Mouse (Mus musculus): ENCODE results near the gene Ppm1l. TPM values are rescaled to one million over a fixed set of nuclear protein-coding genes. Genes with fewer than 3 reads are reported as not detected.

The Ppm1l gene
- total and polyA plus RNA-seq, 3 experiments = not detected

Other genes with a start within 250 kb of the Ppm1l start
- gene Kpna4, start 189.7 kb upstream of the Ppm1l start, total RNA-seq (2012; rRNA removed) = 19.4 and 19.5 TPM in 2 replicates
- gene Kpna4, start 189.7 kb upstream of the Ppm1l start, polyA plus RNA-seq (2012; ENCODE audit: insufficient read depth in 1 of 2, insufficient read length in 2 of 2, low read depth in 1 of 2, low replicate concordance in 2 of 2, missing spikeins in 1 of 2) = 10 to 100 TPM; 38.5 to 50.5 TPM
- not detected in 2 replicates for gene Arl14, start 94.4 kb upstream of the Ppm1l start, total RNA-seq (2012; rRNA removed)
- gene Arl14, start 94.4 kb upstream of the Ppm1l start, polyA plus RNA-seq (2012; ENCODE audit: insufficient read depth in 1 of 2, insufficient read length in 2 of 2, low read depth in 1 of 2, low replicate concordance in 2 of 2, missing spikeins in 1 of 2) = not detected